Mouse (Mus musculus): Measurements from ENCODE around the gene Map3k11. TPM values are rescaled to one million over a fixed set of nuclear protein-coding genes. Genes with fewer than 3 reads are reported as not detected.

The Map3k11 gene
- total RNA-seq, 2 experiments from 2014 or later, result 8.7 to 11.8 TPM

DNA sequence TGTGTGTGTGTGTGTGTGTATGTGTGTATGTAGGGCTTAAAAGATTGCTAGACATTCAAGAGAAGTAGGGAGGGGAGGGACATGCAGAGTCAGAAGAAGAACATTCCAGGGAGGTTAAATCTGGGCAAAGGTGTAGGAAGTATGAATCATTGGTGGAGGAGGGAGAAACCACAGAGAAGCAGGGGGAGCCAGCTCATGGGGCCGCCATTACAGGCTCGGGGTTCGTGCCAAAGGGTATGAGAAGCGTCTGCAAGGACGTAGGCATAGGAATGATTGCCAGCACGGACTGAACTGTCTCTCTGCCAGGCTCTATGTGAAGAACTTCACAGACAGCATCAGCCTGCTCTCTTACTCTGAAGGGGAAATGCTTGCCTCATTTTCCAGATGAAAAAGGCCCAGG, 60.9 kb downstream of the Map3k11 start:
- DNase-seq, result peak; percentile 16
- TF ChIP-seq CTCF (IDR thresholded peaks at IDR 0.05), result no peak
- Histone ChIP-seq H3K27ac (no peak overlapping the region), H3K4me3 (no peak overlapping the region)
- intact Hi-C loops (cut with DNase I), result no loop called here

DNA sequence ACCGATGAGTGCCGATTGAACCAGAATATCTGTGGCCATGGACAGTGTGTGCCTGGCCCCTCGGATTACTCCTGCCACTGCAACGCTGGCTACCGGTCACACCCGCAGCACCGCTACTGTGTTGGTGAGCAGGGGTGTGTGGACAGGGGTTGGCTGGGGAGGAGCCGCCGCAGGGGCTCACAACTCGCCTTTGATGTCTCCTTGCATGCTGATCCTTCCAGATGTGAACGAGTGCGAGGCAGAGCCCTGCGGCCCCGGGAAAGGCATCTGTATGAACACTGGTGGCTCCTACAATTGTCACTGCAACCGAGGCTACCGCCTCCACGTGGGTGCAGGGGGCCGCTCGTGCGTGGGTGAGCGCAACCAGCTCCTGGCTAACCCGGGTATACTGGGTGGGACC, 62.4 kb downstream of the Map3k11 start:
- H3K4me3 ChIP-seq, result no peak overlapping the region
- intact Hi-C loops (cut with DNase I), result no loop called here
- TF ChIP-seq CTCF (IDR thresholded peaks at IDR 0.05), result no peak
- no peak for DNase-seq
- no peak overlapping the region for H3K27ac ChIP-seq

DNA sequence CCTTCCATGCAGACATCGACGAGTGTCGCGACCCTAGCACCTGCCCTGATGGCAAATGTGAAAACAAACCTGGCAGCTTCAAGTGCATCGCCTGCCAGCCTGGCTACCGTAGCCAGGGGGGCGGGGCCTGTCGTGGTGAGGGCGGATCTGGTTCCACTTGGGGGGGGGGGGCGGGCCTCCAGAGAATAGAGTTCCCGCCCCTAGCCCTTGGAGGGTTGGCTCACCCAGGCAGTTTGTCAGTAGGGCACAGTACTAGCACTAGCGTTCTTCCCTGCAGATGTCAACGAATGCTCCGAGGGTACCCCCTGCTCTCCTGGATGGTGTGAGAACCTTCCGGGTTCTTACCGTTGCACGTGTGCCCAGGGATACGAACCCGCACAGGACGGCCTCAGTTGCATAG, 63.2 kb downstream of the Map3k11 start:
- intact Hi-C loops (cut with DNase I), result no loop called here
- peak; percentile 79 for DNase-seq
- Histone ChIP-seq H3K4me3 (no peak overlapping the region), H3K27ac (no peak overlapping the region)
- TF ChIP-seq CTCF (IDR thresholded peaks at IDR 0.05), result no peak

Small RNA genes lying within 50 kb of the gene (microRNA-seq; reads per million reads assigned to microRNA genes)
- not detected for gene Mir6987

Other genes with a start within 250 kb of the Map3k11 start
- not detected for gene Fosl1, start 241.2 kb upstream of the Map3k11 start, total RNA-seq (2021)
- 1 to 10 TPM; 3.9 to 7.2 TPM for gene Ccdc85b, start 230.8 kb upstream of the Map3k11 start, total RNA-seq (2021)
- gene Fibp, start 228.1 kb upstream of the Map3k11 start, total RNA-seq (2021), result 10 to 100 TPM; 33.9 to 35.8 TPM
- not detected for gene Ctsw, start 220.2 kb upstream of the Map3k11 start, total RNA-seq (2021)
- gene Efemp2, start 214.8 kb upstream of the Map3k11 start, total RNA-seq (2021), result 1 to 10 TPM; 3.4 to 6.6 TPM
- 10 to 100 TPM; 20.1 to 23.3 TPM for gene Mus81, start 200.3 kb upstream of the Map3k11 start, total RNA-seq (2021)
- 10 to 100 TPM; 52.8 to 72.0 TPM for gene Cfl1, start 198.3 kb upstream of the Map3k11 start, total RNA-seq (2021)
- gene 1700020D05Rik, start 185.0 kb upstream of the Map3k11 start, total RNA-seq (2021), result 1 to 10 TPM in 1 of 2 experiments, under 1 TPM in 1; 0.92 to 1.6 TPM
- gene Snx32, start 178.2 kb upstream of the Map3k11 start, total RNA-seq (2021), result 1 to 10 TPM; 5.8 to 8.0 TPM
- gene Ovol1, start 128.1 kb upstream of the Map3k11 start, total RNA-seq (2021), result not detected
- gene Ap5b1, start 120.7 kb upstream of the Map3k11 start, total RNA-seq (2021), result 1 to 10 TPM; 2.0 to 2.3 TPM
- 10 to 100 TPM; 42.4 to 53.6 TPM for gene Rnaseh2c, start 86.9 kb upstream of the Map3k11 start, total RNA-seq (2021)
- gene Kat5, start 78.5 kb upstream of the Map3k11 start, total RNA-seq (2021), result 10 to 100 TPM; 20.9 to 23.7 TPM
- gene Rela, start 51.3 kb upstream of the Map3k11 start, total RNA-seq (2021), result 10 to 100 TPM; 14.6 to 14.7 TPM
- gene Sipa1, start 25.0 kb upstream of the Map3k11 start, total RNA-seq (2021), result 10 to 100 TPM in 1 of 2 experiments, 1 to 10 TPM in 1; 10.0 to 11.0 TPM
- 10 to 100 TPM; 12.6 to 14.0 TPM for gene Pcnx3, start 166 bp downstream of the Map3k11 start, total RNA-seq (2021)
- gene Kcnk7, start 15.6 kb downstream of the Map3k11 start, total RNA-seq (2021), result not detected
- 100 to 1,000 TPM; 218 to 220 TPM for gene Ehbp1l1, start 37.6 kb downstream of the Map3k11 start, total RNA-seq (2021)
- 10 to 100 TPM; 22.2 to 22.6 TPM for gene Fam89b, start 40.9 kb downstream of the Map3k11 start, total RNA-seq (2021)
- 10 to 100 TPM; 32.4 to 44.6 TPM for gene Ltbp3, start 52.2 kb downstream of the Map3k11 start, total RNA-seq (2021)
- 10 to 100 TPM; 71.2 to 78.6 TPM for gene Scyl1, start 82.7 kb downstream of the Map3k11 start, total RNA-seq (2021)
- gene Frmd8, start 186.5 kb downstream of the Map3k11 start, total RNA-seq (2021), result 1 to 10 TPM; 3.4 to 4.0 TPM
- gene Slc25a45, start 189.1 kb downstream of the Map3k11 start, total RNA-seq (2021), result under 1 TPM; 0.79 to 0.84 TPM
- gene Tigd3, start 205.4 kb downstream of the Map3k11 start, total RNA-seq (2021), result under 1 TPM; 0.10 to 0.20 TPM
- 10 to 100 TPM; 87.8 to 88.4 TPM for gene Dpf2, start 224.3 kb downstream of the Map3k11 start, total RNA-seq (2021)
- gene Cdc42ep2, start 236.1 kb downstream of the Map3k11 start, total RNA-seq (2021), result 10 to 100 TPM in 1 of 2 experiments, 1 to 10 TPM in 1; 8.2 to 14.3 TPM